Mouse (Mus musculus): ENCODE measurements around the gene Parp8. TPM values are rescaled to one million over a fixed set of nuclear protein-coding genes. Genes with fewer than 3 reads are reported as not detected.
A peak's percentile ranks its signal among the peaks of the same experiment; 100 is the strongest.

Parp8 gene
- polyA plus RNA-seq, 1 experiment from 2014 or later: 44.0 TPM

DNA sequence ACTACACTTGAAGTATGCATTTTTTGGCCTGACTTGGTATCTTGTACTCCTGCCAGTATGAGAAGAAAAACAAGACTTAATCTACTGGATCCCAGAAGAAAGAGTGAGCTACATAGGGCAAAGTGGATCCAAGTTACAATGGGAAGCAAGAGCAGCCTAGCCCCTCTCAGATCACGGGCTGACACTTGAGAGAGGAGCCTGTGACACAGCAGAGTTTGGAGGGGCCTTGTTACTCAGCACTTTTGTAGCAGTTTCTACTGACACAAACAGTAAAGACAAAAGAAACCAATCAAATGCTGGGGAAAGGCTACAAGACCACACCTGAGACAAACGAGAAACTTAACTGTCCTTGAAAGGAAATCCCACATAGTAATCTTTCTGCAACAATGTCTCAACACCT lies 9.8 kb upstream of the Parp8 start:
- no peak overlapping the region for H3K9ac ChIP-seq
- DNase-seq (ENCODE audit: low spot score): no peak
- WGBS: 63% methylated on average over 2 of the region's 2 CpGs
- no peaks in the 10 kb centered on the region for H3K36me3 ChIP-seq (replicated peaks; ENCODE audit: control insufficient read depth, insufficient read depth)
- H3K27me3 ChIP-seq (ENCODE audit: control insufficient read depth, insufficient read depth, low read length): no peaks in the 10 kb centered on the region
- no peaks in the 10 kb centered on the region for H3K4me1 ChIP-seq (replicated peaks; ENCODE audit: control insufficient read depth, insufficient read depth, low read length)
- no peak overlapping the region for H3K4me3 ChIP-seq (replicated peaks; ENCODE audit: low read length)
- H3K9me3 ChIP-seq (ENCODE audit: control insufficient read depth, low read length): no peaks in the 10 kb centered on the region
- ATAC-seq (ENCODE audit: low FRiP score): no peak
- no peak overlapping the region for H3K4me2 ChIP-seq (replicated peaks)
- no peak overlapping the region for H3K27ac ChIP-seq

DNA sequence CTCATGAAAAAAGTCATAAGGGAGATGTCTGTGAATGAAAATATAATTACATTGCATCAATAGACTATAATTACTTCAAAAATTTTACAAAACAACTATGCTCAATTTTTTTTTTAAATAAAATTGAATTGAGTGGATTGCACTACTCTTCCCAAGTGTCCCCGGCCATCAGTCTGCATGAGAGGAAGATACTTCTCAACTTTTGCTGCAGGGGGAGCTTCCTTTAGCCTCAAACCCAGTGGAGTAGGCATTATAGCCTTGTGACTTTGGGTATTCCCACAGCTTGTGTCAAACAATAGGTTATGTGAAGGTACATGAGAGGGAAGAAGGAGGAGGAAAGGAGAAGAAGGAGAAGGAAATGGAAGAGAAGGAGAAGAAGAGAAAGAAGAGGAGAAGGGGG lies 9.3 kb upstream of the Parp8 start:
- no peaks in the 10 kb centered on the region for H3K4me1 ChIP-seq (replicated peaks; ENCODE audit: control insufficient read depth, insufficient read depth, low read length)
- H3K4me3 ChIP-seq (replicated peaks; ENCODE audit: low read length): no peak overlapping the region
- no peaks in the 10 kb centered on the region for H3K27me3 ChIP-seq (ENCODE audit: control insufficient read depth, insufficient read depth, low read length)
- 89% methylated on average over 1 of the region's 1 CpGs for WGBS
- ATAC-seq (ENCODE audit: low FRiP score) (no peak), DNase-seq (ENCODE audit: low spot score) (no peak)
- H3K27ac ChIP-seq: no peak overlapping the region
- no peaks in the 10 kb centered on the region for H3K9me3 ChIP-seq (ENCODE audit: control insufficient read depth, low read length)
- no peaks in the 10 kb centered on the region for H3K36me3 ChIP-seq (replicated peaks; ENCODE audit: control insufficient read depth, insufficient read depth)
- H3K9ac ChIP-seq: no peak overlapping the region
- no peak overlapping the region for H3K4me2 ChIP-seq (replicated peaks)

DNA sequence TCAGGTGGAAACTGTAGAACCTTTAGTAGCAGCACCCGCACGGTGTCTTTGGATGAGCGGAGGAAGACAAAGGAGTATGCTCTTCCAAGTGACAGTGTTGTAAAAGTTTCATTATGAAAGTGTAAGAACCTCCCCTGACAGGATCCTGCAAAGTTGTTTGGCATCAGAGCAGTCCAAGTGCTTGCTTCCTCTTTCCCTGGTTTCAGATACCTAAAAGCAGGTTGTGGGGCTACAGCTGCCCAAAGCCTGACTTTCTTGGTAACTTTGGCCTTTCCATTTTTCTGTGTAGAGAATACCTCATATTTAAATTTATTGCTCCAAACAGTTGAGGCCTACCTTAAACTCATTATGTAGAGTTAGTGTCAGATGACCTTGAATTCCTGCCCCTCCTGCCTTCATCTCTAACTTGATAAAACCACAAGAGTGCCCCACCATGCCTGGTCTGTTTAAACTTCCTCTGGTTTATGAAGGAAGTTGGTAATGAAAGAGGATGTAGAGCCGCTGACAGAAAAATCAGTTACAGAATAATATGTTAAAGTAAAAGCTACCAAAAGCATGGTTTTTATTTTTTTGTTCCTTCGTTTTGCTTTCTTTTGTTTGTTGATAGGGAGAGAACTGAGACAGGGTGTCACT lies 8.5 kb upstream of the Parp8 start:
- Histone ChIP-seq H3K4me2 (replicated peaks) (no peak overlapping the region), H3K4me1 (replicated peaks; ENCODE audit: control insufficient read depth, insufficient read depth, low read length) (no peaks in the 10 kb centered on the region), H3K9ac (no peak overlapping the region), H3K36me3 (replicated peaks; ENCODE audit: control insufficient read depth, insufficient read depth) (no peaks in the 10 kb centered on the region), H3K9me3 (ENCODE audit: control insufficient read depth, low read length) (no peaks in the 10 kb centered on the region), H3K27me3 (ENCODE audit: control insufficient read depth, insufficient read depth, low read length) (no peaks in the 10 kb centered on the region), H3K4me3 (replicated peaks; ENCODE audit: low read length) (no peak overlapping the region), H3K27ac (no peak overlapping the region)
- no peak for DNase-seq (ENCODE audit: low spot score)
- no peak for ATAC-seq (ENCODE audit: low FRiP score)
- WGBS: 87% methylated on average over 5 of the region's 5 CpGs

DNA sequence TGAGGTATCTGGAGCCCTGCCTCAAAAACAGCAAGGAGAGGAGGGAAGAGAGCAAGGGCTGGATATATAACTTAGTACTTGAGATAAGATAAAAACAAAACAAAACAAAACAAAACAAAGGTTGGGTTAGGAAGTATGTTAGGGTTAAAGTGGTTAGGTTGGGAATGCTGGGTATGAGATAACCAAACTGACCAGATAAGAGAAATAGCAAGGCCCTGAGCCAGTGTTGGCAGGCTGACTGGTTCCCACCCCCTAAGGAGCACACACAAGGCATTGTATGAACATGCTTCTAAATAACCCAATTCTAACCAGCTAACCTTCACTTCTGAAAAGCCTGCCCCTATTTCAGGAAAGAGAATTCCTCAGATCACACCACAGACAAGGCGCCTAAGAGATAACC lies 7.1 kb upstream of the Parp8 start:
- Histone ChIP-seq H3K27ac (no peak overlapping the region), H3K4me1 (replicated peaks; ENCODE audit: control insufficient read depth, insufficient read depth, low read length) (no peaks in the 10 kb centered on the region), H3K9ac (no peak overlapping the region), H3K27me3 (ENCODE audit: control insufficient read depth, insufficient read depth, low read length) (no peaks in the 10 kb centered on the region), H3K9me3 (ENCODE audit: control insufficient read depth, low read length) (no peaks in the 10 kb centered on the region), H3K36me3 (replicated peaks; ENCODE audit: control insufficient read depth, insufficient read depth) (no peaks in the 10 kb centered on the region), H3K4me3 (replicated peaks; ENCODE audit: low read length) (no peak overlapping the region), H3K4me2 (replicated peaks) (no peak overlapping the region)
- 92% methylated on average over 1 of the region's 1 CpGs for WGBS
- DNase-seq (ENCODE audit: low spot score) (no peak), ATAC-seq (ENCODE audit: low FRiP score) (no peak)

DNA sequence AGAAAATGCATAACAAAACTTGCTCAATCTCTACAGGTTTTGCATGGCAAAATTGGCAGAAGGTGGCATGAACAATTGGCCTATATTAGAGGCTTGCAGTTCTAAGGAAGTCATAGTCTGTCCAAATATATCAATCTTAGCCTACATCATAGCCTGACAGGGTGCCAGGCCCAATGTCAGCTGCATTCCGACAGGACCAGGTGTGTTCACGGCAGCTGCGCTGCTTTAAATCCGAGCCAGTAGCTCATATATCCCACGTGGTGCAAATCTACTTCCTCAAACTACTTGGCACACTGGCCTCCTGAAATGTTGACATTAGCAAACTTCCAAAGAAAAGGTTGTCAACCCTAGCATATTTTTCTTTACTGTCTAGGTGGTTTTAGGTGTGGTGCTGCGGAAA lies 6.2 kb upstream of the Parp8 start:
- Histone ChIP-seq H3K9ac (no peak overlapping the region), H3K4me1 (replicated peaks; ENCODE audit: control insufficient read depth, insufficient read depth, low read length) (no peaks in the 10 kb centered on the region), H3K9me3 (ENCODE audit: control insufficient read depth, low read length) (no peaks in the 10 kb centered on the region), H3K4me2 (replicated peaks) (no peak overlapping the region), H3K4me3 (replicated peaks; ENCODE audit: low read length) (no peak overlapping the region), H3K36me3 (replicated peaks; ENCODE audit: control insufficient read depth, insufficient read depth) (no peaks in the 10 kb centered on the region), H3K27ac (no peak overlapping the region), H3K27me3 (ENCODE audit: control insufficient read depth, insufficient read depth, low read length) (no peaks in the 10 kb centered on the region)
- DNase-seq (ENCODE audit: low spot score) (no peak), ATAC-seq (ENCODE audit: low FRiP score) (no peak)
- WGBS: 90% methylated on average over 6 of the region's 6 CpGs

DNA sequence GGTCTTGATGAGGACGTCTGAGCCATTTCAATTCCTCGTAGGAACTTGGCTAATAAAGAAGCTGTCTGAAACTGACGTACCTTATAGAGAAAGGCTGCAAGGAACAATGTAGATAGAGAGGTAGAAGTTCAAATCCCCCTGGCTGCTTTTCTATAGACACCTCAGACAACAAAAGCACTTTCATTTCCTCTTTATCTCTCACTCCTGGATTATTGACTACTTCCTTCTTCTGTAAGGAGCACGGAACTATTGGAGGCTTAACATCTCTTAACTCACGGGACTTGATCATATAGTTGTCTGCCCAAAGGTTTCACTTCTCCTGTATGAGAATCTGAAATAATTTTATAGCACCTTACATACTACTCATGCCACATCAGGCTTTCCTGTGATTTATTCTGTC lies 2.9 kb upstream of the Parp8 start:
- Histone ChIP-seq H3K27me3 (ENCODE audit: control insufficient read depth, insufficient read depth, low read length) (no peaks in the 10 kb centered on the region), H3K27ac (no peak overlapping the region), H3K4me1 (replicated peaks; ENCODE audit: control insufficient read depth, insufficient read depth, low read length) (peaks cover 6% of the 10 kb centered on the region), H3K9ac (no peak overlapping the region), H3K4me3 (replicated peaks; ENCODE audit: low read length) (no peak overlapping the region), H3K4me2 (replicated peaks) (no peak overlapping the region), H3K36me3 (replicated peaks; ENCODE audit: control insufficient read depth, insufficient read depth) (no peaks in the 10 kb centered on the region), H3K9me3 (ENCODE audit: control insufficient read depth, low read length) (no peaks in the 10 kb centered on the region)
- 68% methylated on average over 5 of the region's 5 CpGs for WGBS
- ATAC-seq (ENCODE audit: low FRiP score) (no peak), DNase-seq (ENCODE audit: low spot score) (no peak)

DNA sequence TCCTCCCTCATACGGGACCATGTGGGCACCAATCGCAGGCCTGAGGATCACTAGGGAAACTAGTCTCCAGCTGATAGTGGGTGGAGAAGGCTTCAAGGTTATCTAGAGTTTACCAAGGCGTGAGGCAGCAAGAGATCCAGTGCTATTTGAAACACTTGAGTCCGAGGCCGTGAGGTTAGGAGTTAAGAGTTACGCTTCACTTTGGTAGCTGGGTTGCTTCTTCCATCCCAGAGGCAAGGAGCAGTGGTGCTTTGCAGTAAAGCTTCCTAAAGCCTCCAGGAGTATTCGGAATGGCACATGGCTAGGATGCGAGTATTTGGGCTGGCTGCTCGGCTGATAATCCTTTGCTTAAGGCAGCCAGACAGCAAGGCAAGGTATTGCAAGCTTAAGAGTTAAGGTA lies 2.0 kb upstream of the Parp8 start:
- peaks cover 12% of the 10 kb centered on the region for H3K4me1 ChIP-seq (replicated peaks; ENCODE audit: control insufficient read depth, insufficient read depth, low read length)
- H3K27ac ChIP-seq: no peak overlapping the region
- H3K4me2 ChIP-seq (replicated peaks): no peak overlapping the region
- H3K36me3 ChIP-seq (replicated peaks; ENCODE audit: control insufficient read depth, insufficient read depth): no peaks in the 10 kb centered on the region
- no peak overlapping the region for H3K4me3 ChIP-seq (replicated peaks; ENCODE audit: low read length)
- H3K27me3 ChIP-seq (ENCODE audit: control insufficient read depth, insufficient read depth, low read length): no peaks in the 10 kb centered on the region
- H3K9me3 ChIP-seq (ENCODE audit: control insufficient read depth, low read length): no peaks in the 10 kb centered on the region
- DNase-seq (ENCODE audit: low spot score) (no peak), ATAC-seq (ENCODE audit: low FRiP score) (no peak)
- 83% methylated on average over 9 of the region's 9 CpGs for WGBS
- no peak overlapping the region for H3K9ac ChIP-seq

DNA sequence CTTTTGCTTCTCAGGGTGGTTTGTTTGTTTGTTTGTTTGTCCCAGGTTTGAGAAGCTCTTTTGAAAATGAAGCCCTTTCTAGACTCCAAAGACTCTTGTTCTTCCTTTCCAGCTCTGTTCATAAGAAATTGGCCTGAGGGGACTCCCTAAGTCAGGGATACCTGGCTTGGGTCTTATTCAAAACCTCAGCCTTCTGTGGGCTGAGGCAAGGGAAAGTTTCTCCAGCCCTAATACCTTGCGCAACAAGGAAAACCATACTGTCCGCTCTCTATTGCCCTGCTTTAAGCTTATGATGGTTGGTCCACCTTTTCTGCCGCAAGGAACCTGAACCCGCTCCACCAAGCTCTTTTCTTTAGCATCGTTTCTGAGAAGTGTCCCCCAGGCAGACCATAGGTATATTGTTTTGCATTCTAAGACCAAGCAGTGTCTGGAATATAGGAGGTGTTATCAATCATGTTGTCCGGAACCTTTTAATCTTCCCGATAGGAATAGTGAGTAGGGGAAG lies 991 bp upstream of the Parp8 start:
- H3K27ac ChIP-seq: 0 out of 2 replicates have a peak overlapping the region, but pooled peaks have one; percentile 95
- WGBS: 64% methylated on average over 7 of the region's 7 CpGs
- H3K9ac ChIP-seq: peak overlapping the region; percentile 99; the same call in 1 of the 2 replicates

DNA sequence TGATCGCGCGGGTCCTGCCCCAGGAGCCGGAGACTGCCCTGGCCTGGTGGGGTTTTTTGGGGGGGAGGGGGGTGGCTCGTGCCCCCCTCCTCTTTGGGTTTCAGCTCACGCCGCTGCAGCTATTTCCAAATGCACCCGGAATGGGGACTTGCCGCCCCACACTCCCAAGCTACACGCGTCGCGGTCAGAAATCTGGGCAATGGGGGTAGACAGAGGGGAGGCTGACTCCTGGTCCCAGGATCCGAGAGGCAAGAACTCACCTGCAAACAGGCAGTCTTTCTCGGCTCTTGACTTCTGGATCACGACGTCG lies 466 bp downstream of the Parp8 start:
- Histone ChIP-seq H3K9ac (peak overlapping the region; percentile 99), H3K27ac (peak overlapping the region; percentile 95), H3K4me2 (replicated peaks) (peak overlapping the region; percentile 62), H3K27me3 (ENCODE audit: control insufficient read depth, insufficient read depth, low read length) (no peaks in the 10 kb centered on the region), H3K4me3 (replicated peaks; ENCODE audit: low read length) (peak overlapping the region; percentile 93), H3K36me3 (replicated peaks; ENCODE audit: control insufficient read depth, insufficient read depth) (no peaks in the 10 kb centered on the region), H3K4me1 (replicated peaks; ENCODE audit: control insufficient read depth, insufficient read depth, low read length) (peaks cover 15% of the 10 kb centered on the region), H3K9me3 (ENCODE audit: control insufficient read depth, low read length) (no peaks in the 10 kb centered on the region)
- 0% methylated on average over 17 of the region's 18 CpGs for WGBS
- ATAC-seq (ENCODE audit: low FRiP score) (peak; percentile 52), DNase-seq (ENCODE audit: low spot score) (peak; percentile 56)

More for the DNA sequence above, 991 bp upstream of the Parp8 start:
- ATAC-seq (ENCODE audit: low FRiP score) (no peak), DNase-seq (ENCODE audit: low spot score) (no peak)
- H3K9me3 ChIP-seq (ENCODE audit: control insufficient read depth, low read length): no peaks in the 10 kb centered on the region
- H3K4me3 ChIP-seq (replicated peaks; ENCODE audit: low read length): peak overlapping the region; percentile 93
- H3K4me1 ChIP-seq (replicated peaks; ENCODE audit: control insufficient read depth, insufficient read depth, low read length): peaks cover 14% of the 10 kb centered on the region
- peak overlapping the region; percentile 62 for H3K4me2 ChIP-seq (replicated peaks)
- H3K27me3 ChIP-seq (ENCODE audit: control insufficient read depth, insufficient read depth, low read length): no peaks in the 10 kb centered on the region
- no peaks in the 10 kb centered on the region for H3K36me3 ChIP-seq (replicated peaks; ENCODE audit: control insufficient read depth, insufficient read depth)
